Mouse (Mus musculus) spleen, postnatal 4 days (tissue): ENCODE data around the gene Nudt12.

Experiments
- DNase-seq, 2 experiments: peaks; one replicate each; pipeline ENCODE4 v3.0.0; 2022; ENCODE audit warnings: low spot score in 2 of 2

The Nudt12 gene

DNA sequence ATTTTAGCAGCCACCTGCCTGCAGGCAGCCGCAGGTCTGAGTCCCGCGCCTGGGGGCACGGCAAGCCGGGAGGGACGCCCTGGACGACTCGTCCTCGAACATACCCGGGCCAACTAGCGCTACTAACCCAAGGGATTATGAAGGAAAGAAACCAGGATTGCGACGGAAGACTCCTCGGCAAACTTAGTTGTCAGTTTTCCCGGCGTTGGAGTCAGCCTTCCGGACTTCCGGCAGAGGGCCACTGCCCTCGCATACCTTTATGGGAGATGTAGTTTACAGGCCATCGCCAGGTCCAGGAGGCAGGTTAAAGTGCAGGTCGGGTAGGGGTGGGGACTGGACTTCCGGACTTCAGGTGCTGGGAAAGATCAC lies at the start of gene Nudt12:
Gene Nudt12 (minus strand): TSS at position 282 of the 369 bp plus-strand sequence.
- peak; percentile 47 to 70 for DNase-seq

DNA sequence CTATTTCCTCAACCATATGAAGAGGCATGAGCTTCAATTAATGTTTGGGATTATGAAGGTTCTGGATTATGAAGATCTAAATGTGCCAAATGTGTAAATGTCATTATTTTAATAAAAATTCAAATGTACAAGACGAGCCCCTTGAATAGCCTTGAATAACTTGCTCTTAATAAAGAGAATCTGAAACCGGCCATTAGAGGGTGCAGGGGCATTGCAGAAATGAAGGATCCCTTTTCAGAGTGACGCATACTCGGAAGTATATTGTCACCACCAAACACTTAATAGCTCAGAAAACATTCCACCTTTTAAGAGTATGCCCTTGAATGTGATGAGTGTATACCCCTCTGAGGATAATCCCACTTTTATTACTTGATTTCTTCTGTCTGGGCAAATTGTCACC lies 40.1 kb upstream of the Nudt12 start:
- no peak for DNase-seq

DNA sequence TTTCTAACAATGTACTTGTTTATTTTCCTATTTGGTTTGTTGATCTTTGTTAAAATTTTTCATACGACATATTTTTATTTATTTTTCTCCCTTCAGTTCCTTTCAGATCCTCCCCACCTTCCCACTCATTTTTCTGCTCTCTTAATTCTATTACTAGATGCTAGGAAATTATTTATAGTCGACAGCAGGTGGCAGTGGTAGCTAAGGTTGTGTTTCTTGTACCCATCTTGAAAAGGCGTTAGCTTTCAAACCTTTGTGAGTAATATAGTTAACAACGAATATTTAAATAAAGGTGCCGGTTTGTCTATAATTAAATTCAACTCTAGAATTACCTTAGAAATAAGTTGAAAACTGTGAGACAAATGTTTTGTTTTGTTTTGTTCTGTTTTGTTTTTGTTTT lies 26.6 kb upstream of the Nudt12 start:
- no peak for DNase-seq

DNA sequence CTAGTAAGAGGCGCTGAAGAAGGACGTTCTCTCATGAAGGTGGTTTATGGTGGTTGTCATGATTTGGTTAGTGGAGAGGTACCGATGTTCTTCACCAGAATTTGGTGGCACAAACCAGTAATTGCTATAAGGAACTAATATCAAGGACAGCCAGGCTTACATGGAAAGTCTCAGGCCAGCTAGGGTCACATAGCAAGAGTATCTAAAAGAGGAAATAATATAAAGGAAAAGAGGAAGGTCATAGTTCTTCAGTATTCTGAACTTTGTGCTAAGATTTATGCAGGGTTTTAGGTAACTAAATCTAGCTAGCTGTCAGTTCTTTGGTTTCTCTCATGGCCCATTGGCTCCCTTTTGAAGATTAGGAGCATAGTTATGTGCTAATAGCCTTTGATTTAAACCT lies 20.3 kb upstream of the Nudt12 start:
- no peak for DNase-seq

DNA sequence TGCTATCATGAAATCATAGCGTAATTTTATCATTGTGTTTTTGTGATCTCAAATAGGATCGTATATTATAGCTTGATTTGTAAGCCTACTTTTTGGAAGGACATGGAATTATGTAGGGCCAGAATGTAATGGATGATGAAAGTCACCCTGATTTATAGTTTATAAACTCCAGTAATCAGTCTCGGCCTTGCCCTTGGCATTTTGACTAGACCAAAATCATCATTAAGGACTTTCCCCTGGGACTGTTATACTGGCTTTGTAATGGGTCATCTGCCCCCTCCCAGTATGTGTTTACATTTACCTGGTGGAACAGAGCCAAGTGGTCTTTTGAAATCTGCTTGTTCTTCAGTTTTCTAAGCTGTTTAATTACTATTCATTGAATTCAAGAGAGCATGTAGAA lies 13.2 kb upstream of the Nudt12 start:
- no peak for DNase-seq

DNA sequence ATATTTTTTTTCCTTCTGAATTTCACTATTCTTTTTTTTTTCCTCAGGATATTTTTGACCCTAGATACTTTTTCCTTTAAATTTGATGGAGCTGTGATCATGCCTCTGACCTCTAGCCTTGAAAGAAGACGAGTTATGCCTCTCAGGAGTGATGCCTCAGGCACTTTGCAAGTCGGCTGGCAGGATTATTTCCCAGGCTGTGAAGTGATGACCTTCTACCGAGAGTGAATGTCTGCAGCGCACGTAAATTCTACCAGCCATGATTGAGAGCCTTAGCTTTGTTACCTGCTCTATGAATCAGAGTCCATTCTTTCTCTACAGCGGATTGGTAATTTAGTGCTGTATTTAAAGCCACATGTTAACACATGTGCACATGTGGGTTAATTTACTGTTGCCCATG lies 11.3 kb upstream of the Nudt12 start:
- DNase-seq, result no peak

DNA sequence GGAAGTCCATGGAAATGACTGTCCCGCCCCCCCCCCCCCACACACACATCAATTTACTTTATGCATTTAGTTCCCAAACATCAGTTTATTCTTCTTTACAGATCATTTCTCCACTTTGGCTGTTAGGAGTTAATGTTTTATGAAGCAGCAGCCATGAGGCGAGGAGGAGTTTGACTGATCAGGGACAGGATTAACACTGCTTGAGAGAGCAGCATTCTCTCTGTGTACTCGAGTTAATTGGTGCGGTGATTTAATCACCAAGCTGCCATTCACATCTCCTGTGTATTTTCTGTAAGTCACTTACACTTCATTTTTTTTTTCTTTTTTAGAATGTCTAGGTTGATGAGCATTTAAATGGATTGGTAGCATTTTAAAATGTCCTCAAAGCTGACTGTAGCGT lies 10.8 kb upstream of the Nudt12 start:
- no peak for DNase-seq

DNA sequence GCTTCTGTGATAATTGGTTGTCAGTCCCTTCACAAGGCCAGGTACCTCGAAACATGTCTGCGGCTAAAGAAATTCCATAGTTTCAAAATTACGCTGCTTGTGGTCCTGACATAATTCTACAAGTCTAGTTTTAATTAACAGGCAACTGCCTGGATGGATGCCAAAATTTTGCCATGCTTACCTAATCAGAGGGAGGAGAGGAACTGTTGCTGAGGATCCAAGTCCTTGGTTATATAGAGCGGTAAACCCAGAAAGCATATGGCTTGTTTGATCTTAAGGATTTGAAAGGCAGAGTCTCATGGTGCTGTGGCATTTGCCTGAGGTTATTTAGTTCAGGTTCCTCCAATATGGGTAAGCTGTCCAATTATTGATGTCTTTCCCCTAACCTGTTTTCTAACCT lies 5.5 kb upstream of the Nudt12 start:
- no peak for DNase-seq

DNA sequence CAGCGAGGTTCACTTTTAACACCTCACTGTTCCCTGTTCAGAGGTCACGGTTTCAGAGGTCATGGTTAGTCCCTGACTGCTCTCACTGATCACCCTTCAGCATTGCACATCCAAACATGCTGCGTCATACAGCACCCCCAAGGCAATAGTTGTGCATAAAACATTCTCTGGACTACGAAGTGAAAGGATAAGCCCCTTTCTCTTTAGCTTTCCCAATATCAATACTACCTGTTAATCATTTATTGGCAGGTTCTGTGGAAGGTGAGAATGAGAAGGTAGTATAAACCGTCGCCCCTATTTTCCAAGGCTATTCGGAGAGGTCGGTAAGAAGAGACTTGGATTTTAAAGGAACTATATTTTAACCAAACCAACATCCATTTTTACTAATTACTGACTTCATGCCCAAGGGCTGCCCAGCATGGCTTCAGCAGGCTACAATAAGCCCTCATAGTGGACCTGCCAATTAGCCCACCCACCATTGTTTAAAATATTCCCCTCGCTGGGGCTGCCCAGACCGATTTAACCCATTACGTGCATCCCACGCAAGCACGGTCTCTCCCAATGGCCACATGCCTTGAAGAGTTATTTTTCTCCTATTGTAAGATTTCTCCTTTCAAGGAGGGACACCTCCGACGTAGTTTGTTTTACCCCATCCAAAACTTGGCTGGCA lies 616 bp downstream of the Nudt12 start:
- DNase-seq, result no peak

DNA sequence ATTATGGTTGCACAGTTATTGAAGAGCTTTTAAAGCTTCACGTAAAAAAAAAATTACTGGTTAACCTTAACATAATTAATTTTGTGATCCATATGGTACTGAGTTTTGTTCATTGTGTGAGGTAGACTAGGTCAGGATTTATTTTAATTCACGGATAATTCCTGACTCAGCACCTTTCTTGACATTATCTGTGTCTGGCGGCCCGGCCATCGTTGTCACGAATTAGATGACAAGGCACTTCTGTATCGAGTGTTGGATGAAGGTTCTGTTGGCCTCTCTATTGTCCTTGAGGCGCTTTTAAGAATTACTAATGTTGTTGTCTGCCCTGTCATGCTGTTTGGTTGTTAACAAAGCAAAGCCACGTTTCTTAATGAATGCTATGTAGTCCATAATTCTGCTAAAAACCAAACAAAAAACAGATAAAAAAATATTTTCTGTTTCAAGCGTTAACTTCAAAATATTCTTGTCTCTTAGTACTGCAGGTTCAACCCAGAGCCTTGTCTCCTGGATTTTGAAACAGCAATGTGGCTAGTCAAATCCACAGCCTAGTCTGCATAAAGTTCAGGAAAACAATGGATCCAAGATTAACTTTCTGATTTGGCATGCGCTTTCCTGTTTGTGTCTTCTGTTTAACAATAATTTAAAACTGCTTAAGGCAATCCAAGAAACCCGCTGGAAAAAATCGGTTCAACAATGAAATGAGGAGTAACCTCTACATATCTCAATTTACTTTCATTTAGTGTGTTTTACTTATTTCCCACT lies 1.4 kb downstream of the Nudt12 start:
- no peak for DNase-seq

DNA sequence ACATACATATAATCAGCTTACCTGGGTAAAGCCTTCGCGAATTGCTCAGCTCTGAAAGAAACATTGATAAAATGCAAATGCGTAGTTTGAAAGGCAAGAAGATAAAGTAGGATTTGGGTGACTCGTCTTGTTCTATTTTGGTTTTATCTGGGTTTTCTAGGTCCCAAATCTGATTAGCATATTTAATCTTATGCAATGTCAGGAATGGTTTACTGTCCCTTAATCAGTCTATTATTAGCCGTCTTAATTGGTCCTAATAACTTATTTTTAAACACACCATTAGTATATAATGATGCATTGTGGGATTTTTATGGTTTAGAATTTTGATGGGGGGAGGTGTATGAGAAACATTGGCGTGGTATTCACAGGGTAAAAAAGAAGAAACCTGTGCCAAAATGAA lies 21.9 kb downstream of the Nudt12 start, which contains the start of gene Pdzph1:
Gene Pdzph1 (minus strand): TSS at position 101 of the 400 bp plus-strand sequence.
- DNase-seq, result no peak

DNA sequence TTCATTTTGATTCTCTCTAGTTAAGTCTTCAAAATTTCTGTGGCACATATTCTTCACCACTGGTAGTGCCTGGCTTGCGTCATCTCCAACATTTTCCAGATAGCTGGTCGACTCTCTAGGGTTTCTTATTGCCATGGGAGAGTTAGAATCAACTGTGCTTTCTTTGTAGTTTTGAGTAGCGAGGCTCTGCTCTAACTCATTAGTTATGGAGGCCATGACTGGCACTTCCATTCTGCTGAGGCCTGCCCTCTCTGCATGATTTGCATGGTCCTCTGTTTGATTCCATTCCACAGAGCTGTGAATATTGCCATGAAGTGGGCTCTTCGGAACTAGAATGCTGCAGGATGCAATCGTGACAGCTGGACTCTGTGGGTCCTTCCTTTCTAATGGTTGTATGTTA lies 39.9 kb downstream of the Nudt12 start:
- no peak for DNase-seq

DNA sequence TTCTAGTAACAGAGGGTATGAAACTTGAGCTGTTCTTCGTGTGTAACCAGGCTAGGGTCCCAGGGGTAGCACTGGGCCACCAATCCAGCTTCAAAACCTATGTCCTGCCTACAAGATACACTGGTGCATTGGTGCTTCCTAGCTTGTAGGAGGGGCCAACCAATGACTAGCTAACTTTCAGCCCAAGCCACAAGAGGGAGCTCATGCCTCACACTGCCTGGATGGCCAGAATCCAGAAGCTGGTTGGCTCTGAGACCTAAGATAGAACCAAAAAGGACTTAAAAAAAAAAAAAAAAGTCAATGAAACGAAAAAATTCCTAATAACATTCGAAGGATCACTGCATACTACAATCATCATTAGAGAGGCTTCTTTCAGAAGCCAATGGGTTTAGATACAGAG lies 53.3 kb downstream of the Nudt12 start:
- DNase-seq, result peak; percentile 17 to 59

DNA sequence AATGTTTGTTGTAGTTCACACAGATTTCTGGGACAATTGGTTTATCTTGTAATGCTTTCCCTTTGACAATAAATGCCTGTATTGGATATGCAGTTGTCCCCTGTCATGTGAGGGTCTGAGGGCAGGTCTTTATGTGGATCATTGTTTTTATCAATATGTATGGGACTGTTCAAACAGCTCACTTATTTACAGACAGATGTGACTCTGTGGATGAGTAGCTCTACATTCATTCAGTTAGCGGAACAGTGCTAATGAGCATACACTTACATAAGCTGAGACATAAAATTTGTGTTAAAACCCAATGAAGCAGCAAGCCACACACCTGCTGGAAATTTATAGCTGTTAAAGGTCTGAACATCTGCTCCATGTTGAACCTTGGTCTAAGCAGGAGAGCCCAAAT lies 56.1 kb downstream of the Nudt12 start:
- DNase-seq, result no peak
